Mouse (Mus musculus) adrenal gland, adult 2 months (tissue): ENCODE measurements at regions not wholly inside any gene's neighbourhood (a gene's known extent, or its start where the extent isn't known, plus 50 kb on each side); places are given as distances from the start of the nearest gene placed in this dataset.

ENCODE experiments used
- DNase-seq: peaks from one replicate; pipeline ENCODE4 v3.0.0; 2021

DNA sequence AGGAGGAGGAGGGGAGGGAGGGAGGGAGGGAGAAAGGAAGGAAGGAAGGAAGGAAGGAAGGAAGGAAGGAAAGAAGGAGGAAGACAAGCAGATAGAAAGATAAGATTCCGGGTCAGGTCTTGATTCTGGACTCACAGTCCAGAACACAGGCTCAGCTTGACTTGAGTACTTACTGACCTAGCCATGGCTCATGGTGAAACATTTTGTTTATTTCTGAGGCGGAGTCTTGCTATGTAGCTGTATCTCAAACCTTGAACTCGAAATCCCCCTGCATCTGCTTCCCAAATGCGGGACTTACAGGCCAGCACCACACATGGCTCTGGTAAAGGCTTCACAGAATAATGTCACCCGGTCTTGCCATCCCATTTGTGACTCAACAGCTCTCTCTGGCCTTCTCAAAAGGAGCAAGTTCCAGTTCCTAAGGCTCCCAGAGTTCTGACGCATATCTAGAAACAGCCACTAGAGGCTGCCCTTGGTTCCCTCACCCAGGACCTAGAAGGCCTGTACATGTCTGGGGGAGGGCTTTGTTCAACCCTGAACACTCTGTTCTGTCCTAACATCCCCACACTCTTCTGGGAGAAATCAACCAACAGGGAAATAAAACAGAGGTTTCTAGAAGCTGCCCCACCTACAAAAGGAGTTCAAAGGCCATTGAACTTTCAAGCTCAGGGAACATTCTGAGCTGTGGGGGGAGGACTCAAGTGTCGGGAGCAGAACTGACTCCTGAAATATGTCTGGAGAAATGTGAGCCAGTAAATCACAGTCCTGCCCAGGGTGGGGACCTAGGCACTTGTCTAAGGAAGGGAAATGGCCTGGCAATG lies 56.2 kb upstream of the Akap13 start:
- DNase-seq = peak; percentile 81

DNA sequence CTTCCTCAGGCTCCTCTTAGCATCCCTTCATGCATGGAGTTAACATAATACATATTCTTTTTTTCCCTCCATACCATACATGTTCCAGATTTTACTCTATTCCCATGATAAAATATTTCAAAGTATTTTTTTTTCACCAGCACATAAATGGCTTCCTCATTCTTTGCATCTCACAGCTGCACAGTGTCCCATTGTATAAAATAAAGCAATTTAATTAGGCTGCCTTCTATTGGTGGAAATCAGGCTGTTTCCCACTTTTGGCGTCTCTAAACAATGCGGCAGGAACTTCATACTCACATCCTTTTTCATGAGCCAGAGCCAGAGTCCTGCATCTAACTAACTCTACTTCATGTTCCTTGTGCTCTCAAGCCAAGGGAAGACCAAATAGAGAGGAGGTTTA lies 54.9 kb upstream of the Akap13 start:
- no peak for DNase-seq

DNA sequence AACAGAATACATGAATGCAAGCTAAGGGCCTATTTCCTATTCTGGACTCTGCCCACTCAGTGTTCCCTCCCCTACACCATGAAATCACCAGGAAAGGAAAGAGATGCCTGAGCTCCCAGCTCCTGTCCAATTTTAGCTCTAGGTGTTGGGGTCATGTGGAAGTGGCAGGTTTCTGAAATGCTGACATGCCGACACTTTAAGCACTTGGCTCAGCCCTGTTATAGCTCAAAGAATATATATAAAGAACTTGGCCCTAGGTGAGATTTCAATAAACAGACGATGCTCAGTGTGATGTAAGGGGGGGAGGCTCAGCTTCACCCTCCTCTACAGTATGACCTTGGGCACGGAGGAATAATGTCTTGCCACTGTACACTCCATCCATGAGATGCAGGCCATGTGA lies 50.4 kb upstream of the Akap13 start:
- no peak for DNase-seq
